Mouse (Mus musculus) testis, postnatal 14 days (tissue): ENCODE data around the gene Prr18.
"Not testable (repeated sequence)": the region's sequence is repeated elsewhere in the genome, so short reads cannot be mapped to it uniquely, and the experiment has no call there.

ENCODE experiments used
- DNase-seq: peaks from one replicate; pipeline ENCODE4 v3.0.0; 2021; ENCODE audit warnings: low spot score

Gene Prr18

GRCm38 (mm10) chr17:8337159-8337558 lies at the start of gene Prr18:
Prr18 (plus strand) TSS chr17:8337459.
- DNase-seq: not testable (repeated sequence)

DNA sequence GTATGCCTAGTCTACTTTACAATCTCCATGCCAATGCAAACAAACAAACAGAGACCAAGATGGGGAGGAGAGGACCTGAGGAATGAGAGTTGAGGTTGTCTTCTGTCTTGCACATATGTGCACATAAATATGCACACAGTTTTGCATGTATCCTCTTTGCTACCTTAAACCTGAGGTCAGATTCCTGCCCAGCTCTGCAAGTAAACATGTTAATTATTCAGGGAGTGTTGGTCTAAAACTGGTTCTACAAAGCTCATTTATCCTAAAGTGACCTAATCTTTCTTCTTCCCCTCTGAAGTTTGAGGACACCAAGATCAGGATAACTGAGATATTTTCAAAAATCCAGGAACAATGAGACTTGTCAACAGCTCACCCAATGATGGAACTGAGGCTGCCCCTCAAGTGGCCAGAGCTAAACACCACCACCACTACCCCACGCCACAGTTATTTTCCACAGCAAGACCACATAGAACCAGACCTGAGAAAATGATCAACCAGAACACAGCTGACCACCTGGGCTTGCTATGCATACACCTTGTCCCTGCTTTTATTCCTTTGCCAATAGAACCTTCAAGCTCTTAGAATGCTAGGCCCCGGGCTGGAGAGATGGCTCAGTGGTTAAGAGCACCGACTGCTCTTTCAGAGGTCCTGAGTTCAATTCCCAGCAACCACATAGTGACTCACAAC lies 47.1 kb upstream of the Prr18 start:
- no peak for DNase-seq

GRCm38 (mm10) chr17:8290736-8291135 lies 46.5 kb upstream of the Prr18 start:
- DNase-seq: no peak

DNA sequence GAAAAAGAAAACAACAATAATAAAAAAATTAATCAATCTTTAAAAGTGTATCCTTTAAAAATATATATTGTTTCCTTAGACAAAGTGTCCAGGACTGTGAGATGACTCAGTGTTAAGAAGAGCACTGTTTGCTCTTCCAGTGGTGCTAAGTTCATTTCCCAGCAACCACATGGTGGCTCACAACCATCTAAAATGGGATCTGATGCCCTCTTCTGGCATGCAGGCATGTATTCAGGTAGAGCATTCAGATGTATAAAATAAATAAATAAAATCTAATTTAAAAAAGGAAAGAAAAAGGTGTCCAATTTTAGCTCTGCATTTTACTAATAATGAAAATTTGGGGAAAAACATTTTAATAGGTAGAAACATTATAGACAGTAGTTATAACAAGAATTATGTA lies 41.4 kb upstream of the Prr18 start:
- DNase-seq: no peak

DNA sequence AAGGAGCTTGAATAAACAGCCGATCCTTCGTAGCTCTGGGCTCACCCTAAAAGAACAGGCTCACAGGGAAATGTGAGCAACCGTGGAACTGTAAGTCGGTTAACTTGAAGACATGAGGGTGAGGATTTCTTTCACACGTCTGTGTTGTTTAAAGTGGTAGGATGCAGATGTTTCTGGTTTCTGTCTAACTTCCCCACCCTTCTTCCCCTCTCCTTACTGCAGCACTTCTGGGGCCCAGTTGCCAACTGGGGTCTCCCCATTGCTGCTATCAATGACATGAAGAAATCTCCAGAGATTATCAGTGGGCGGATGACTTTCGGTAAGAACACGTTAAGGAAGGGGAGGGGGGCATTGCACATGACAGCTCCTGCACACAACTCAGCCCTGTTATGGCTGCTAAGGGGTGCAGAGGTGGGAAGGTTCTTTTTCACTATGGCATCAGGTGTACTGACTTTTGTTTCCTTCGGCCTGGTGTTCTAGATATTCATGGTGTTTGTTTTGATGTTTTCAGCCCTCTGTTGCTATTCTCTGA lies 40.9 kb upstream of the Prr18 start:
- DNase-seq: no peak

DNA sequence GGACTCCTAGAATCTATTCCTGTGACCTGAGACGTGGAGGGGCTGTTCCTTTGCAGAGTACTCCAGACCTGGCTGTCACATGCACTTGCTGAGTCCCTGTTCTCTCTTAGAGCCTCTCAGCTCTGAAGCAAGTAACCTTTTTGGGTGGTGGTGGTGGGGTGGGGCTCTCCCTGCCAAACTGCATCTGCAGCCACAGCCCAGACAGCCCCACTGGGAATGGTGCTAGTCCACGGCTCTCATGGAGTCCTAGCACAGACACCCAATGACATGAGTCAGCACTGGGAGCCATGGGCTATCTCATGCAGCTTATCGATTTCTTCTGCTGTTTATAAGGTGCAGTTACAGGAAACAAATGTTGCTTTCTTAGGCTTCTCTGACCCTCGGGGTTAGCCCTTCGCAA lies 39.5 kb upstream of the Prr18 start:
- DNase-seq: no peak

DNA sequence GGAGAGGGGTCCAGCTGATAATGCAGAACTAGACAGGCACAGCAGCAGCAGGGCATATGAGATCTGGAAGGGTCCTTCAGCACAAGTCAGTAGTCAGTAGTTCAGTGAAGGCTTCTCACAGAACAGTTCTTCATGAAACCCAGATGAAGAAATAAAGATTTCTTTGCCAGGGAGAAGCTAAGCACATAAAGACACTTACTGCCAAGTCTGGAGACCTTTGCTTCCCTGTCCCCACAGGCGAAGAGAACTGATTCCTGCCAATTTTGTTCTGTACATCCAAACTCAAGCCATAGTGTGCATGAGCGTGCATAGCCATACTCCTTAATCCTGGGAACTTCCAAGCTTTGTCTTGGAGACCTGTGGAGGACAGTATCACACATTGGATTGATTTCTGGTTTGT lies 39.0 kb upstream of the Prr18 start:
- DNase-seq: no peak

GRCm38 (mm10) chr17:8299524-8299923 lies 37.7 kb upstream of the Prr18 start:
- no peak for DNase-seq

- DNase-seq: no peak
These were observed 35.7 kb upstream of the Prr18 start for GRCm38 (mm10) chr17:8301515-8301914.

- DNase-seq: no peak
These were observed 34.4 kb upstream of the Prr18 start for GRCm38 (mm10) chr17:8302772-8303438.

DNA sequence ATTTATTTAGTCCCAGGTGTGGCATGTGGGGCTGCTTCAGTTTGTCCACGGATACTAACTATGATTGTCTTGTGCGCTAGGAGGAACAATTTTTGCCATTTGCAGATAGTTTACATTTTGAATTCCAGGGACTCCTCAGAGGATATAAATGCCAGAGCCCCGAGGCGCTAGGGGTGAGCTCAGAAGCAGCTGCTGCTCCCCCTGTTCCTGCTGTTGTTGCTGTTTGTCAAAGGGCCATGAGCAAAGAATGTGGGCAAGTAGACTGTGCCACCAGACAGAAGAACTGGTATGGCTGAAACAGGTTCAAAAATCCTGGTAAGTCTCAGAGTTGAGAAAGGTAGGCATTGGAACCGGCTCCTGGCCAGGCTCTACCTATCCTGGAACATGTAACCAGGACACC lies 33.6 kb upstream of the Prr18 start:
- DNase-seq: no peak

GRCm38 (mm10) chr17:8305801-8306200 lies 31.5 kb upstream of the Prr18 start:
- DNase-seq: no peak

DNA sequence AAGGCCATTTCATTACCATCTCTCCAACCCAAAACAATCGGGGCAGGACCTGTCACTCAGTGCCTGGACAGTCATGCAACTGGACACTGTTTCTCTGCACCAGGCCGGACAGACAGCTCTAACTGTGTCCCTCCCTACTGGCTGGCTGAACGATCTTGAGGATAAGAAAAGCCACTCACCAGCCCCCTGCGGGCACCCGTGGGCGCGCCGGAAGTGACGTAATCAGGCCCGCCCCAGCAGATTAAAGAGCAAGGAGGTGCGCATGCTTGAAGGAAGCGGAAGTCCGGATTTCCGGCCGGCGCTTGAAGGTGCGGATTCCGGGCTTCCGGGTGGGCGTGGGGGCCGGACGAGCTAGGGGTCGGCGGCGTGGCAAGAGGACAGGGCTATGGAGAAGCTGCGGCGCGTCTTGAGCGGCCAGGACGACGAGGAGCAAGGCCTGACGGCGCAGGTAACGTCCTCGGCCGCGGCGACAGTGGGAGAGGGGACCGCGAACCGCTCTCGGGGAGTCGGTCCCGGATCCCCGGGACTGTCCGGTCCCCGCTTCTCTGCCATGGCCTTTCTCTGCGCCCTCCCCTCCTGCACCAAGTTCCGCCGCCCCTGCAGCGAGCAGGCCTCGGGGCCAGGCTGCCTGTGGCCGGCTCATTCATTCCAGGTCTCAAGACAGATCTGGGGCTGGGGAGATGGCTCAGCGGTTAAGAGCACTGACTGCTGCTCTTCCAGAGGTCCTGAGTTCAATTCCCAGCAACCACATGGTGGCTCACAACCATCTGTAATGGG lies 26.2 kb upstream of the Prr18 start, which contains the start of gene Sft2d1:
Sft2d1 (plus strand) TSS at position 265 of the 777 bp plus-strand sequence.
- peak; percentile 96 for DNase-seq

DNA sequence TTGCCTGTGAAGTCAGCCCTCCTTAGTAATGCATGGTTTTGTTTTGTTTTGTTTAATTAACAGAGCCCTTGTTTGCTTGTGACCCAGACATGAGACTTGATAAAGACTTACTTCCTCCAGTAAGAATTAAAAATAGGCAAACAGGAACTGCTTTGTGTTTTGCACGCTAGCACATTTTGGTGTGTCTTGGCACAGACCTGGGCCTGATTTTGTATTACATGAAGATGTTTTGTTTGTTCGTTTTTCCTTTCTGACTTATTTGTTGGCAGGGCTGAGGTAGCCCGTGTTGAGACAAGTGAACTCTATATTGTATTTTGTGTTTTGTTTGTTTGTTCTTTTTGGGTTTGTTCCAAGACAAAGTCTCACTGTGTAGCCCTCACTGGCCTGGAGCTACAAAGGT lies 25.5 kb upstream of the Prr18 start:
- no peak for DNase-seq

- DNase-seq: no peak
These were observed 23.3 kb upstream of the Prr18 start for GRCm38 (mm10) chr17:8313976-8314375.

DNA sequence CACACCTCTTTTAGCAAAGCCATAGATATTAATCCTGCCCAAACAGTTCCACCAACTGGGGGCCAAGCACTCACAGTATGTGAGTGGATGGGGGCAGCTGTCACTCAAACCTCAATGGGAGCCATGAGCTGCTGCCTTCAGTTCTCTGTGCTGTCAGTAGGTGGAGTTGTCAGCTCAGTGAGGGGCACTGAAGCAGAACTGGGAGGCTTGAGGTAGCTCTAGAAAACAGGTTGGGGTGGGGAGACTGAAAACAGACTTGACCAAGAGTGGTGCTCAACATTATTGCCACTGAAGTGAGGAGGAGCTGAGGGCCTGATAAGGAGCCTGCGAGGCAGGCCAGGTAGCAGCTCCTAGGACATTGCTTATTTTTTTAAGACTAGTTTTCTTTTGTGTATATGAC lies 21.0 kb upstream of the Prr18 start:
- no peak for DNase-seq

- DNase-seq: not testable (repeated sequence)
These were observed 10.4 kb upstream of the Prr18 start for GRCm38 (mm10) chr17:8326877-8327276.

GRCm38 (mm10) chr17:8328511-8329174 lies 8.6 kb upstream of the Prr18 start:
- DNase-seq: no peak

- DNase-seq: no peak
These were observed 6.7 kb upstream of the Prr18 start for GRCm38 (mm10) chr17:8330602-8331001.

- no peak for DNase-seq
These were observed 2.6 kb downstream of the Prr18 start for GRCm38 (mm10) chr17:8339666-8340374.
